Mouse (Mus musculus) c-Kit-positive CD71-positive TER-119-negative erythroid progenitor cells, embryonic 14.5 days (primary cell): ENCODE data around the gene Neu3.

Source experiments
- DNase-seq: peaks from one replicate; pipeline ENCODE4 v3.0.0-alpha.2; 2013; ENCODE audit warnings: low read depth

Neu3 gene

DNA sequence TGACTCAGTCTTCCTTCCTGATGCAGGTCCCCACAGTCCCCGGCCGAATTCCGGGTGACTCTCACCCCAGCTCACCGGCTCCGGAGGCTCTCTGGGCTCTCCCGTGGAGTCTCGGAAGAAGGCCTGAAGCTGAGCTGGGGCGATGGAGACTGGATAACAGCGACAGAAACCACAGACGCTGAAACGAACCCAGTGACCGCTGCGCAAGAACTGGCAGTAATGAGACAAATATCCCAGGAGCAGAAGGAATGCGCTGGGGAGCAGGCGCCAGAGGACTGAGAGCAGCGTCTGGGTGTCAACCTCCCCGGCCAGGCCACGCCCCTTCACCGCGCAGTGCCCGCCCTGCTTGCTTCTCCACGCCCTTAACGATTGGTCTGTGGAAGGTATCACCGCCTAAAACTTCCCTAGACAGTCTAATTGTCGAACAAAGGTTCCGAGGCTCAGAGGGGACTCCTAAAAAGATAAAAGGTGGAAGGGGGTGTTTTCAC is at the start of gene Neu3:
Gene Neu3 (minus strand): TSS at position 335 of the 488 bp plus-strand sequence.
- peak; percentile 94 for DNase-seq

DNA sequence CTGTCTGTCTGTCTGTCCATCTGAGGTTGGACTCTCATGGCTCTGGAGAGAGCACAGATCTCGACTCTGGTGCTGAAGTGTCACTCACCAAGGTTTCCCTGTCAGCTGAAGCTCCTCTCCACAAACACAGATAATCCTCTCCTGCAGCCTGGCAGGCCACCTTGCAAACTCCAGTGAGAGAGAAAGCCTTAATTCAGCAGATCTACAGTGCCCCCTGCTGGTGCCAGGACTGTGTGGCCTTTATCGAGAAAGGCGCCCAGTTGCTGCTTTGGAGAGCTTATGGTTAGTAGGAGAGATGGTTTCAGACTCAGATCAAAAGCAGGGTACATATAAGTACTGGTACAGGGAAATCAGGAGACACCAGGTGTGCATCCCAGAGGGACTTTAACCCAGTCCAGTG is 48.1 kb upstream of the Neu3 start:
- peak; percentile 77 for DNase-seq

DNA sequence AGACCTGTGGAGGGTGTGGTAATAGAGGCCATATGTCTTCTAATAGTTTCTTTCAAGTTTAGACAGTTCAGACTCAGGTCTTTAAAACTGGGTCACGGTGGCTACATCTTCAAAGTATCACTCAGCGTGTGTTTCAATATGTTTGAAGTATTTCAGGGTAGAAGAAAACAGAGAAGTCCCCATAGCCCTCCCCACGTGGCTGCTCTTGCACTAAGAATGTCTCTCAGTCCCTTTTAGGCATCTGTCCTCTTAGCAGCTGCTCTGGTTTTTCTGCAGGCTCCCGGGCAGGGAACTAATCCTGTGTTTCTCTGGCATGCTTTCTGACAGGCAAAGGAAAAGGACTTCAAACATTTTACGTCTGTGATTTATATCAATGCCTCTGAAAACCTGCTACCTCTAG is 47.7 kb upstream of the Neu3 start:
- DNase-seq: no peak

DNA sequence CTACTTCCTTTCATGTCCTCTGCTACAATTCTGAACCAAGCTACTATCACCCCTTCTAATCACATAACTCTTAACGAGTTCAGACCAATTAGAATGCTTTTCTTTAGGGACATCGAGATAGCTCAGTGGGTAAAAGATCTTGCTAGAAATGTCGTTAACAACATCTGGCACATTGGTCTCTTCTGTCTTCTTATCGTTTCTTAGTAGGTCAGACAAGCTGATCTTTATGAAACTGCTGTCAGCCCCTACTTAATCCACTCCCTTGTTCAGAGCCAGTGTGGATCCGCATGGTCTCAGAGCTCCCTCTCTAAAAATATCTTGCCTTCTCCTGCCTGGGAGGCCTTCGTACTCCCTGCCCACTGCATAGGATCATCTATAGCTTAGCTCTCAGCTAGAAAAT is 45.7 kb upstream of the Neu3 start:
- DNase-seq: no peak

DNA sequence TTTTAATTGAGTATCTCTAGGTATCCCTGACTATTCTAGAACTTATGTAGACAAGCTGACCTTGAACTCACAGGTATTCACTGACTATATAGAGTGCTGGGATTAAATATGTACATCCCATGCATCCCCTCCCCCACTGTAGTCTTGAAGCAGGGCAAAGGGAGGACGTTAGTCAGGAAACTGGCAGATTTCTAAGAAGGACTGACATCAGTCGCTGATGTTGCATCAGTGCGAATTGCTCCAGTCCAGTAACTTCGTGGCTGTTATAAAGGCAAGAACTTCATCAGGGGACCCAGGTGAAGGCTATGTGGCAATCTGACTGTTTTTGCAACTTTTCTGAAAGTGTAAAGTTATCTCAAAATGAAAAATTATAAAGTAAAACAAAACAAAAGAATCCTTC is 41.1 kb upstream of the Neu3 start:
- no peak for DNase-seq

DNA sequence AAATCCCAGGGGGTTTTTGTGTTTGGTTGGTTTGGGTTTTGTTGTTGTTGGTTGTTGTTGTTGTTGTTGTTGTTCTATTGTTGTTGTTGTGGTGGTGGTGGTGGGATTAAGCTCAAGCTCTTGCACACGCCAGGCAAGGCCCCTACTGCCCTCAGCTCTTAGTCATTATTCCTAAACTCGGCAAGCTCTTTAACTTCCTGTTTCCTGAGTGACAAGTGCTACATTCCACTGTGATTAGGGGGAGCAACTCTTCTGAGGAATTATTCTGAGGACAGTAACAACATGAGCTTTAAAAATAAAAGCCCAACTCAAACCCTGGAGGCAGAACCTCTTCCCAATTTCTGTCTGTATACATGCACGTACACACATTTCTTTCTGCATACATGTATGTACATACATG is 37.0 kb upstream of the Neu3 start:
- no peak for DNase-seq

DNA sequence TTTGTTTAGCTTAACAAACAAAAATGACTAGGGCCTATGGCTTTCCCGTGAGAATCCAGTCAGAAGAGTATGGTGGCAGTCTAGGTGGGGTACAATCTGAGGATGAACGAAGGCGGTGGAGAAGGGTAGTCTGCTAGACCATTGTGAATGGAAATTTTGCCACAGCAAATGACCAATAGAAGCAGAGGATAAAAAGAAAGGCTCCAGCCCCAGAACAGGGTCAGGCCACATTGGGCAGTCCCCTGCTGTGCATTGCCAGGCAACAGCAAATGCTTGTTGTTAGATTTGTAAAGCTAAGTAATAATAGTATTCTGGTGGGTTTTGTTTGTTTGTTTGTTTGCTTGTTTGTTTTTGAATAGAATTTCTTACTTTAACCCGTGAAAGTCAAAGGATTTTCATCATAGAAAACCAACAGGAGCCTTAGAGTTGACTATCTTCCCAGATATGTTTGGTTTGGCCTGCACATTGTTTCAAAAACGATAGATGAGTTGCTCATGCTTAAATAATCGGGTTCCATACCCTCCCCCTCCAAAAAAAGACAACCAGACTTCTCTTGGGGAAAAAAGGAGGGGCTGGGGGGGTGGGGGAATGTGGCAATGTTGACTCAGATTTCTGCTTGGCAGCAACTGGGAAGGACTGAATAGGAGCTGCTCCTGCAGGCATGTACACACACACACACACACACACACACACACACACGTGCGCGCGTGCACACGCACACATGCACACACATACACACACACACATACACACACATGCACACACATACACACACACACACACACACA is 36.2 kb upstream of the Neu3 start:
- DNase-seq: no peak

DNA sequence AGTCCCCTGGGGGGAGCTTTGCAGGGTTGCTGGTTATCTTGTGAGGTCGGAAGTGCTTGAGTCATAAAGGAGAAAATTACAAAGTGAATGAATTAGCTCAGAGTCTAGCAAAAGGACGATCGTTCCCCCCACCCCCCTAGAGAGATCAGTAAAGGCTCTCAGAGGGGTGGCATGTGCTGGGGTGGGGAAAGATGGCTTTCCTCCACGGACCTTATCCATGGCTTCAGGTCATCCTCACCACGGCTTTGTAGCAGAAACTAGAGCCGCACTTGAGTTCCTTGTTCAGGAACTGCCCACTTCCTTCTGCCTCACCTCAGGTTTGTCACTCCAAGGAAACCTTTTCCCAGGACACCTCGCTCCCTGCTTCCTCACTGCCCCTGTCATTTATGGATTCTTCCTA is 35.1 kb upstream of the Neu3 start, which contains the start of gene Spcs2:
Gene Spcs2 (minus strand): TSS at position 101 of the 400 bp plus-strand sequence.
- no peak for DNase-seq

DNA sequence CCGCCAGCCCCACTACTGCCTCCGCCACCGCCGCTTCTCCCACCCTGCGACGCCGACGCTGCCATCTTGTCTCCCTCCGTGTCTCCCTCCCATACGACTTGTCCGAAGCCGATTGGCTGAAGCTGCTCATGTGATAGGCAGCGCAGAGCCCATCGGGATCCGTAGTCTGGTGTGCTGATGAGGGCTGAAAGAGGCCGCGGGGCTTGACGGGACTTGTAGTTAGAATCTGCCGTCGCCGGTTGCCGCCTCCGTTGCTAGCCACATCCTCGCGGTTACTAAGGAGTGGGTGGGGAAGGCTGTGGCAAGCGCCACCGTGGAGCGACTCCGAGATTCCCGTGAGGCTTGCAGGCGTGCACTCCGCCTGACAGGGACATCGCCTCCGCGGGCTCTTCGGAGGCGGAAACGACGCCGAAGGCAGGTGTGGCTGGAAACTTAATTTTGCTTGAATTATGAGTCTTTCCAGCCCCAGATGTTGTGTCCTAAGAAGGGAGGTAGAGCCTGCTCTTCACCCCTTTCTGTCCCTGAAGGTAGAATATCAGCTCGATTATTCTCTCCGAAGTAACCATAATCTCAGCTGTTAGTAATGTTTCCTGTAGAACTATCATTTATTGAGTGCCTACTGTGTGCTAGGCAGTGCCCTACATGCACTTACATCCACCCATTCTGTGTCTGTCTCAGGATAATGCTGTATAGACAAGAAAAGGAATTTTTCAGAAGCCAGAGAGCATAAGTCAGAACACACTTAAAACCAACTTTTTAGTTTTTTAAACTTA is 30.8 kb upstream of the Neu3 start, which contains the start of gene Xrra1:
Gene Xrra1 (plus strand): TSS at position 304 of the 773 bp plus-strand sequence.
- DNase-seq: peak; percentile 97

DNA sequence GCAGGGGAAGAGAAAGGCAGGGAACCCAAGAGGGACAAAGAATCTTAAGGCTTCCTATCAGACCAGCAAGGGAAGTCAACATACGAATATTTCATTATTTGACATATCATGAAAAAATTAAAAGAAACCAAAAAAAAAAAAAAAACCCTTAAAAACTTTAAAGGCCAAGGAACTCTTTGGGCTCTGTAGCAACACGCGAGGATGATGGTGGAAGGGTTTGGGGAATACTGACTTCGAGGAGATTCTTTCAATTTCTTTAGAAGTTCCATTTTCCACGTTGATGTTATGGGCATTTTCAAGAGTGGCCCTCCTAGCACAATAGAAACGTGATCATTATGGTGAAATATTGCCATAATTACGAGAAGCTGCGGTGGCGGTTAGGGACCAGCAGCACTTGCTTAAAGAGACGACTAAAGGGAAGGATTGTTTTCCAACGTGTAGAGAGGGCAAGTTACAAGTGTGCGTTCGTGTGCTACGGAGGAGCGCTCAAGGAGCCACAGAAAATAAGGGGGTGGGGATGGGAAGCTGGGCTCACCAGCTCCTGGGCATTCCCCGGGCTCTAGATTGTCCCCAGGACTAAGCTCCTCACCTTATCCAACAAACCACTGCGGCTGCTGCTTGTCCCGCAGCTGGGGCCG is 30.1 kb upstream of the Neu3 start:
- no peak for DNase-seq

DNA sequence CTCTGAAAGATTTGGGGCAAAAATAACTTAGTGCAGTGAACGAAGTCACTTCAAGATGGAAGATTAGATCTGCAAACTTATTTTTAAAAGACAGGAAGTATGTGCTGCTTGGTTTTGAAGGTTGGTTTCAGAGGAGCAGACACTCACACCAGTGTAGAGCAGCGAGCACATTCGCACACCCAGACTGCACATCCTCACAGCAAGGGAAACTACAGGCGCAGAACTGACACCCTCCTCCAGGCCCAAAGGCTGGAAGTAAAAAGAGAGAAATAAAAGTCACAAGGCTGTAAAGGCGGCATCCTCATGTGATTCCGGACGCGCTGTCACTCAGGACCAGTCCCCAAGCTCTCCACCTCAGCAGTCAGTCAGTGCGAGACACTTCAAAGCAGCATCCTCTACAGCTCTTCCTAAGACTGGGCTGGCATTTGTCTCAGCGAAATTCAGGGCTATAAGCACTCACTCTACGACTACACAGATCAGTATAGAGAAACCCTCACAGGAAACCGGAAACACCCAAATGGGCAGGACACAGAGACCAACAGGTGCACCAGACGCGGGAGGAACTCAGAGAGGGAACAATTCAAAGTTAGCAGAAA is 28.1 kb upstream of the Neu3 start:
- no peak for DNase-seq

DNA sequence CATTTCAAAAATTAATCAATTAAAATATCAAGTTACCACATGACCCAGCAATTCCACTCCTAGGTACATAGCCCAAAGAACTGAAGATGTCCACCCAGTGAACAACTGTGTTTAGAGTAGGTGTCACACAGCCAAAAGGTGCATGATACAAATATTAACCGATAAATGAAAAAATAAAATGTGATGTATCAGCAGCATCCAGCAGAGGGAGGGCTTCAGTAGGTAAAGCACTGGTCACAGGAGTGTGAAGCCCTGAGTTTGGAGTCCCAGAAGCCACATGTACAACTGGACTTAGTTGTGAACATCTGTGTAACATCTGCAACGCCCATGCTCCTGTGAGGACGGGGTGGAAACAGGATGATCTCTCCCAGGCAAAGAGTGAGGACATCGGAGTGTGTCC is 26.1 kb upstream of the Neu3 start:
- no peak for DNase-seq

DNA sequence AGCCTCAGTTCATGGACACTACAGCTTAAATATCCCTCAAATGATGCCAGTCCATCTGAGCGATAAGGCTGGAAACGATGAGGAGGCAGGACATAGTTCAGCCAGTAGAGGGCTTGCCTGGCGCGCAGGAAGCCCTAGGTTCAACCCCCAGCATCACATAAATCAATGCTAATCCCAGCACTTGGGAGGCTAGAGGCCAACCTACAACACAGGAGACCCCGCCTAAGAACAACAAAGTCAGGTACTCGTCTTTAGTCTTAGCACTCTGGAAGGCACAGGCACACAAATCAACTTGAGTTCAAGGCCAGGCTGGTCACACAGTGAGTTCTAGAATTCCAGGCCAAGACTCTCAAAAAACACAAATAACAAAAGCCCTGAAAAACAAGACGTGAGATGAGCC is 25.1 kb upstream of the Neu3 start:
- no peak for DNase-seq

DNA sequence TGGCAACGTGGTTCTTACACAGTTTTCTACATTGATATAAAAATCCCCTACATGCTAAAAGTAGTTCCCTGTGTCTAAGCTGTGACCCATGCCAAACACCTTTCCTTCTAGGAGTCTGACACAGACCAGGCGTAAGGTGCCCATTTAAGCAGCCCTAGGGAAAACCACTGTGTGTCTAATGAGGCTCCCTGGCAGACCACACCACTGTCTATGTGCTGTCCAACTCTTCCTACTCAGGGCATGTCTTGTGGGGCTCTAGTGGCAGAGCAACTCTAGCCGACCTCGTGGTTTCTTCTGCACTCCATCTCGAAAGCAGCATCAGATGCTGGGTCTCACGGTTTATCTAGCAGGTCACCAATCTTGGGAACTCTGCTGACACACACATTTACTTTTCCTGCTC is 23.4 kb upstream of the Neu3 start:
- no peak for DNase-seq

DNA sequence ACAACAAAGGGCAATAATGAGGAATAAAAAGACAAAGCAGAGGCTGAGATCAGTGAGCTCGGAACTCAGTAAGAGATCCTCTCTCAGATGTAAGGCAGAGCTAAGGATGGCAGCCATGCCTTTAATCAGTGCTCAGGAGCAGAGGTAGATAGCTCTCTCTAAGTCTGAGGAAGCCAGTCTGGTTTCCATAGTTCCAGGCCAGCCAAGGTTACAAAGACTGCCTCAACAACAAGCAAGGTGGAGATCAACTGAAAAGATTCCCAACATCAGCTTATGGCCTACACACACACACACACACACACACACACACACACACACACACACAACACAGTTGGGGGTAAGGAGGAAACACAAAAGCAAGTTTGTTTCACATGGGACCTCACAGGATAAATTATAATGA is 22.9 kb upstream of the Neu3 start:
- DNase-seq: no peak

DNA sequence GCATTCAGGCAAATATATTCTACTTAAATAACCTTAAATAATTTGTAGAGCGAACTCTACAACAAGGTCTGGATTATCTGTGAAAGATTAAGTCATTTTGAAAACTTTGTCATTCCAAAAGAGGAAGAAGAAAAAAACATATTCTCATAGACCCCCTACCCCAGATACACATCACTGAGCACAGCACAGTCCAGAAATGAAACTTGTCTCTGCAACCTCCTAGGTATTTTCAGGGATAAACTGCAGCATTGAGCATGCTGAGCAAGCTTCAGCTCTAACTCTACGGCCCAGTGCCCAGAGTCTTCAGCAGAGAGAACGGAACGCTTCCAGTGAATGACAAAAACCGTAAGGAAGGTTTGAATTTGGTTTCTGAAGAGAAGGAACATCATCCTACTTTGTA is 22.3 kb upstream of the Neu3 start:
- DNase-seq: no peak

DNA sequence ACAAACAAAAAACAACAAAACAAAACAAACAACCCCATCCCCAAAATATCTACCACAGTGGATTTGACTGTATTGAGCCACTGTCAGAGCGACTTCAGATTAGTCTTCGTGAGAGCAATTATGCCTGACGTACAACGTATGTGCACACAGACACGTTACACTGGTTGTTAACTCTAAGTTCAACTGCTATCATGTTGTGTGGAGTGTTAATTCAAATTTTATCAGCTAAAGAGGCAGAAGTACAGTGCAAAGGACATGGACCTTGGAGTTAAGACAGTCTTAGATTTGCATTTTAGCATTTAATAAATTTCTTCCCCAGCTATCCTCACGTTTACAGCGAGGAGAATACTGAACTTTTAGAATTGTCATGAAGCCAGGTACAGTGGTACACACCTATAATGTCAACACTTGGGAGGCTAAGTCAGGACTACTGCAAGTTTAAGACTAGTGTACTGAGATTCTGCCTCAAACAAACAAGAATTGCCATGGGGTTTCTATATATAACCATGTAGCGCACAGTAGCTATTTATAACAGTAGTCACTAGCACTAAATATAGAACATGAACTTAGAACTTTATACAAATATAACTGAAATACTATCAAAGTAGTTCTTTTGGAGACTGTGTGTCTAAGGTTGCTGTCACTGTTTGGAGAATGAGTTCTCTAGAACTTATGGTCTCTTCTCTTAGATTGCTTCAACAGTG is 17.5 kb upstream of the Neu3 start:
- DNase-seq: no peak

DNA sequence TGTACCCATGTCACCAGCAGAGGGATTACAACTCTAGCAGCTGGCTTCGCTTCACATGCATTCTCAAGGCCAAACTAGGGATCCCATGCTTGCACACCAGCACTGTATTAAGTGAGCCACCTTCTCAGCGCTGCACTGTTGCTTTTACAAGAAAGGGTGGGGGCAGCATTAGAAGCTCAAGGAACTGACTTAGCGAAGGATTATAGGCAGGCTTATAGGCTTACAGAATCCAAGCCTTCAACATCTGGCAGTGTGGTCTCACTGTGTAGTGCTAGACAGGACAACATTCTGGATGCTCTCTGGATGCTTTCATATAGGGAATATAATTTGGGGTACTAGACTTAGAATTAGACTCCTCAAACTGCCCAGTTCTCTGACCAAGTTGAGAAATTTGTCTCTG is 10.0 kb upstream of the Neu3 start:
- DNase-seq: no peak

DNA sequence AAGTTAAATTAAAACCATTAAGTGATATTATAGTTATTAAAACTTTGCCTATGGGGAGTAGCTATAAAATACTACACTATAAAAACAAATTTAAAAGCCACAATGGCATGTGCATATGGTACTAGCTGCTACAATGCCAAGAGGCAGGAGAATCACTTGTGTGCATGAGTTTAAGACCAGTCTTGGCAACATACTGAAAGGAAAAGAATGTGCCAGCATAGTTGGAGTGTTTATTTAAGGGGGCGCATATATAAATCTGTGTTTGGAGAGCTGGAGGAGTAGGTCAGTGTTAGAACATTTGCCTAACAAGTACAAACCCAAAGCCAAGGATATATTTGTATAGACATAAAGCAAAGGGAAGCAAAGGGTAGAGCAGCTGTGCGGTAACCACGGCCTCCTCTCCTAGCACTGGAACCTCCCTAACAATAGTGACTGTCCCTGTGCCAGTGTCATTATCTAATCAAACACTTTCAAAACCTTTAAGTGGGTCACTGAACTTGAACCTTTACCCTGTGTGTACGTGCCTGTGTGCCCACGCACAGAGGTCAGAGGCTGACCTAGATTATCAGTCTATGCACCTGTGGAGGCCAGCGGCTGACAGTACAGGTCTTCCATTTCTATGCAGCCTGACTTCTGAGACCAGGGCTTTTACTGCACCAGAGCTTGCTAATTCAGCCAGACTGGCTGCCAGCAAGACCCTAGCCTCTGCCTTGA is 9.3 kb upstream of the Neu3 start:
- DNase-seq: no peak

DNA sequence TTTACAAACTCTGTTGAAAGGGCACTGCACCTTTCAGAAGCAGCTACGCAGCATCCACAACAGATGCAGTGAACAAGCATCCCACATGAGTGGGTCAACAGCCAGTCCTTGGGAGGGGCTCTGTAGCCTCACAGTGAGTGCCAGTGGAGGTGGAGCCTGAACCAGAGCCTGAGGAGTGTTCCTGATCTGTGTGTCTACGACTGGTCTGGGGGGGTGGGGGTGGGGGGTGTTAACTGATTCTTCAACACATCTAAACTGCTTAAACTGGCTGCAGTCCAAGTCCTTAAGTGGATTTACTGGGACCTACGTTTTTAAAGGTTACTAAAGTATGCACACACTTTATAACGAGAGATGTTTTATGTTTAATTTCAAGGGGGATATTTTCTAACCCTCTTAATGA is 8.6 kb upstream of the Neu3 start:
- no peak for DNase-seq

DNA sequence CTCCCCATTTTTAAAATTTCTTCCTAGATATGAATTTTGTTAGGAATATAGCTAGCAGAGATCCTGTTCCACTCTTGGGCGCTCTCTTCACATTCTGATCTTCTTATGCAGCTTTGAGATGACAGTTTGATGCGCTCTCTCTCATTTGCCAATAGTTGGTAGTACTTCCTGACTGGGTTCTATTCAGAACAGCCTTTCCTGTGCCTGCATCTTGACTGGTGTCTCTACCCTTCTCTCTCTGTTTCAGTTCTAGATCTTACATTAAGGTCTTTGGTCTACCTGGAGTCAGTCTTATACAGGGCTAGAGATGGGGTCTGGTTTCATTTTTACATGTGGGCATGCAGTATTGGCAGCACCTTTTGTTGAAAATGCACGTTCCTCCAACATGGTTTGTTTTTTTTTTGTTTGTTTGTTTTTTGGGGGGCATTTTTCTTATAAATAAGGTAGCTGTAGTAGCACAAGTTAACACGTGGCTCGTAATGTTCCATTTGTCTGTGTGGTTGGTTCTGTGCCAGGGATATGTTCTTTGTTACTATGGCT is 6.2 kb upstream of the Neu3 start:
- no peak for DNase-seq
